In the genomic region with DNA sequence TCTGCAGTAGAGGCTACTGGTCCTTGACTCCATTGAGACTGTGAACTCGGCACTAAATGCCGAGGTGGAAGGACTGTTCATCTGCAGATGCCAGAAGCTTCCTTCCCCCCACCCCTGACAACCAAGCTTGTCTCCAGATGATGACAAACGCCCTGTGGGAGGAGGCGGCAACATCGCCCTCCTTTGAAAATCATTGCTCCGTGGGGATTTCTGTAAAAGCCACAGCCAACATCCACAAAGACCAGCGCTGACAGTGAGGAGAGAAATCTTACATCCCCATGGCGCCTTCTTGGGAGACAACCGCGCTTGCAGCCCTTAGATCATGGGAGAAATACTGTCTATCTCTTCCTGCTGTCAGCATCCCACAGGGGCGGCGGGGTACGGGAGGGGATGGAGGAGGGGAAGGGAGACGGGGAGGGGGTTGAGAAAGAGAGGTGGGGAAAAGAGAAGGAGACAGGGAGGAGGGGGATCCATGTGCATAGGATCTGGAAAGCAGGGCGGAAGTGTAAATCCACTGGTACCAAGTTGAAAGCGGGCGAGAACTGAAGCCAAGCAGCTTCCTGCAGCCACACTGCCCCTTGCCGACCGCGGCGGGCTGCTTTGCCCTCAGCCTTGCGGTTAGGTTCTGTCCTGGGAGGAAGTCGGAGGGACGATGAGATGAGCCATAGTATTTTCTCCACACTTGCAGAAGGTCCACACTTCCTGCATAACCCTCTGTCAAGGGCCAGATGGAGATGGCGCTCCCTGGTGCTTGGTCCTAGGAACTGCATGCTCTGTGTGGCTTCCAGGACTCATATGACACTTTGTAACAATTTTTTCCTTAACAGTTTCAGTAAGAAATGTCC, we compare ENCODE assay signal across 8 mouse cellular contexts.
DNase-seq lines count a peak whose midpoint lies in the region; ATAC-seq lines count a peak whose summit lies in the region.

No protein-coding gene starts in this region.

- no peak overlapping the region for H3K27ac ChIP-seq in heart, embryonic 12.5 days (ENCODE audit: poor library complexity, severe bottlenecking)
- peak overlapping the region; percentile 66 for H3K27ac ChIP-seq in limb, embryonic 10.5 days
- no peak overlapping the region for H3K27ac ChIP-seq in midbrain, embryonic 11.5 days (ENCODE audit: low read depth, low read length)

- no peak for ATAC-seq in heart, embryonic 12.5 days (ENCODE audit: insufficient number of reproducible peaks, low FRiP score)
- no peak for ATAC-seq in midbrain, embryonic 11.5 days (ENCODE audit: low FRiP score)

- peak overlapping the region; percentile 68 for H3K4me2 ChIP-seq in heart, embryonic 12.5 days
- peak overlapping the region; percentile 26; the same call in 1 of the 2 replicates for H3K4me2 ChIP-seq in midbrain, embryonic 11.5 days

- H3K4me1 ChIP-seq in heart, embryonic 12.5 days (replicated peaks), result peaks cover 10% of the 10 kb centered on the region; the same call in 1 of the 2 replicates
- peaks cover 7% of the 10 kb centered on the region for H3K4me1 ChIP-seq in limb, embryonic 10.5 days
- peaks cover 8% of the 10 kb centered on the region for H3K4me1 ChIP-seq in midbrain, embryonic 11.5 days (ENCODE audit: control insufficient read depth, insufficient read depth, low read length)

- WGBS in heart, embryonic 12.5 days, result 10% methylated on average over 25 of the region's 25 CpGs
- 24% methylated on average over 25 of the region's 25 CpGs for WGBS in limb, embryonic 10.5 days
- 34% methylated on average over 25 of the region's 25 CpGs for WGBS in midbrain, embryonic 11.5 days

- H3K9me3 ChIP-seq in heart, embryonic 12.5 days (replicated peaks), result peaks cover 6% of the 10 kb centered on the region; the same call in 1 of the 2 replicates
- H3K9me3 ChIP-seq in limb, embryonic 10.5 days (replicated peaks), result no peaks in the 10 kb centered on the region
- H3K9me3 ChIP-seq in midbrain, embryonic 11.5 days (ENCODE audit: control insufficient read depth, low read length), result no peaks in the 10 kb centered on the region

- peak; percentile 3 for DNase-seq in adrenal gland, adult 2 months
- DNase-seq in adrenal gland, adult 8-10 months, result no peak
- DNase-seq in spleen, postnatal 4 days (ENCODE audit: low spot score in 2 of 2), result peak; percentile 20 to 71
- DNase-seq in spleen, adult 12 weeks (ENCODE audit: low spot score), result no peak
- DNase-seq in limb, embryonic 10.5 days (ENCODE audit: low spot score), result peak; percentile 70
- DNase-seq in midbrain, embryonic 11.5 days (ENCODE audit: low spot score, missing footprints), result peak; percentile 90
- peak; percentile 16 for DNase-seq in testis, postnatal 14 days (ENCODE audit: low spot score)

- H3K36me3 ChIP-seq in heart, embryonic 12.5 days, result no peaks in the 10 kb centered on the region
- H3K36me3 ChIP-seq in limb, embryonic 10.5 days, result no peaks in the 10 kb centered on the region
- H3K36me3 ChIP-seq in midbrain, embryonic 11.5 days (ENCODE audit: control insufficient read depth, insufficient read depth, low read length), result no peaks in the 10 kb centered on the region

- H3K4me3 ChIP-seq in heart, embryonic 12.5 days, result peak overlapping the region; percentile 42
- H3K4me3 ChIP-seq in limb, embryonic 10.5 days, result peak overlapping the region; percentile 45
- H3K4me3 ChIP-seq in midbrain, embryonic 11.5 days (ENCODE audit: low read depth, low read length), result 0 out of 2 replicates have a peak overlapping the region, but pooled peaks have one; percentile 6

- peak overlapping the region; percentile 43; the same call in 1 of the 2 replicates for H3K9ac ChIP-seq in heart, embryonic 12.5 days
- peak overlapping the region; percentile 14; the same call in 1 of the 2 replicates for H3K9ac ChIP-seq in midbrain, embryonic 11.5 days (ENCODE audit: low read length)

- peaks cover 52% of the 10 kb centered on the region for H3K27me3 ChIP-seq in heart, embryonic 12.5 days (replicated peaks)
- H3K27me3 ChIP-seq in limb, embryonic 10.5 days (ENCODE audit: low read depth, poor library complexity, severe bottlenecking), result peaks cover 39% of the 10 kb centered on the region
- H3K27me3 ChIP-seq in midbrain, embryonic 11.5 days (ENCODE audit: control insufficient read depth, insufficient read depth, low read length), result no peaks in the 10 kb centered on the region

Comparison
In these comparisons a context has a peak if more than half of its experiments do, and no peak if none do; other contexts are left out.
1. DNase-seq: peak in adrenal gland, adult 2 months (single experiment), spleen, postnatal 4 days (2 of 2), limb, embryonic 10.5 days (single experiment), midbrain, embryonic 11.5 days (single experiment) and testis, postnatal 14 days (single experiment); none in adrenal gland, adult 8-10 months (single experiment) and spleen, adult 12 weeks (single experiment).
2. Peak in every context shown above with its lines, with median percentiles within 50 percentile points of each other: H3K4me3 ChIP-seq.